Mouse (Mus musculus) c-Kit-positive CD71-positive TER-119-positive erythroid progenitor cells, embryonic 14.5 days (primary cell): Measurements from ENCODE around the gene Cbll1.

Source experiments
- DNase-seq: peaks from one replicate; pipeline ENCODE4 v3.0.0-alpha.2; 2013; ENCODE audit warnings: low spot score

Cbll1 gene

DNA sequence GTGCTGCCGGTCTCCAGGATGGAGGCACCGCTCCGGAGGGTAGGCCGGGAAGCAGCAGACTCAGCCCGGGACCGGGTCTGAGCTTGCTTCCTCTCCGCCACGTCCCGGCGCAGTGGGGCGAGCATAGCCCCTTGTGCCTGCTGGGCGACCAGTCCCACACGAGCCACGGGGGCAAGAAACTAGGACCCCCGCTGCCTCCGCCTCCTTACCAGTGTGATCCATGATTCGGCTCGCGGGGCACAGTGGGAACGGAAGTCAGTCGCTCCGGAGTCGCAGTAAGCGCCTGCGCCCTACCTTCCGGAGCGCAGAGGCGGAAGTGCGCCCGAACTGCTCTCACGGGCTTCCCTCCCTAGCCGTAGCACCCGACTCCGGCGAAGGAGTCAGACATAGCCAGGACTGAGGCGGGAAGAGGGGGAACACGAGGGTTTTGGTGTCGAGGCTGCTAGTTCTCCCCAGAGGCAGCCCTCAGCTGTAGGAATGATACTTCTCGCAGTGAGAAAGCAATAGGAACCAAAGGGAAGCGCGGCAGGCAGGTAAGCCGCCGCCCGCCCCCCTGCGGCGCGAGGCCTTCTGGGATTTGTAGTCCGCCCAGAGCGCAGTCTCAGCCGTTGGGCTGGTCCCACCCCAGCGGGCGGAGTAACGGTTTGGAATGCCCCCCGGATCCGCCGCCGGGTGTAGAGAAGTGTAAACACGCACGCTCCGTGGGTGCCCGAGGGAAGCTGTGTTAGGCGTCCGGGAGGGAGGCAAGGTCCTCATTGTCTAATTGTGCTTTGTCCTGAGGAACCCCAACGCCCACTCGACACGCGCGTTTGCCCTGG, at the start of gene Cbll1:
Cbll1 (minus strand) TSS at position 303 of the 818 bp plus-strand sequence.
- DNase-seq: peak; percentile 86

- no peak for DNase-seq
These were observed 46.6 kb upstream of the Cbll1 start for GRCm38 (mm10) chr12:31546061-31546460.

DNA sequence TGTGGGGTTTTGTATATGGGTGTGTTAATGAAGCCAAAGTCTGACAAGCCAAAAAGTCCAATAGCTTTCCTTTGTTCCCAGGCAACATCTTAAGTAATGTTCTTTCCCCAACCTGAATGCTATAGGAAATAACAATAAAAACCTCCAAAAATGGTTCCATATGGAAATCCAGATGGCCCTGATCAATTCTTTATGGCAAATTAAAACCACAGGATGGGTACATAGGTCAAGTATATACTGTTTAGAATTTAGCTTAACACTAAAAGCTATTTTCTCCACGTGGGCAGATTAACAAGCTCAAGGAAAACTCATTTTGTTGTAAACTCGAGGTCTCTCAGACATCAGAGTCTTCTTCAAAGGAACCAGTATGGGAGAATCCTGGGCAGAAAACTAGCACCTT, 45.8 kb upstream of the Cbll1 start:
- no peak for DNase-seq

- DNase-seq: no peak
These were observed 42.1 kb upstream of the Cbll1 start for GRCm38 (mm10) chr12:31541541-31541940.

DNA sequence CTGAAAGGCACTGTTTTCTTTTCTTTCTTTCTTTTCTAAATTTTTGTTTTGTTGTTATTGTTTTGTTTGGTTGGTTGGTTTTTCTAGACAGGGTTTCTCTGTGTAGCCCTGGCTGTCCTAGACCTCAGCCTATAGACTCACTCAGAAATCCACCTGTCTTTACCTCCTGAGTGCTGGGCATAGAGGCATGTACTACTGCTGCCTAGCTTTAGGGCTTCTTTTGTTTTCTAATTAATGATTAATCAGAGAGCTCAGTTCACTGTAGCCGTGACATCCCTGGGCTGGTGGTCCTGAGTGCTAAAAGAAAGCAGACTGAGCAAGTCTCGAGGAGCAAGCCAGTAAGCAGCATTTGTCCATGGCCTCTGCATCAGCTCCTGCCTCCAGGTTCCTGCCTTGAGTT, 40.4 kb upstream of the Cbll1 start:
- DNase-seq: no peak

- DNase-seq: no peak
These were observed 38.3 kb upstream of the Cbll1 start for GRCm38 (mm10) chr12:31537515-31538230.

DNA sequence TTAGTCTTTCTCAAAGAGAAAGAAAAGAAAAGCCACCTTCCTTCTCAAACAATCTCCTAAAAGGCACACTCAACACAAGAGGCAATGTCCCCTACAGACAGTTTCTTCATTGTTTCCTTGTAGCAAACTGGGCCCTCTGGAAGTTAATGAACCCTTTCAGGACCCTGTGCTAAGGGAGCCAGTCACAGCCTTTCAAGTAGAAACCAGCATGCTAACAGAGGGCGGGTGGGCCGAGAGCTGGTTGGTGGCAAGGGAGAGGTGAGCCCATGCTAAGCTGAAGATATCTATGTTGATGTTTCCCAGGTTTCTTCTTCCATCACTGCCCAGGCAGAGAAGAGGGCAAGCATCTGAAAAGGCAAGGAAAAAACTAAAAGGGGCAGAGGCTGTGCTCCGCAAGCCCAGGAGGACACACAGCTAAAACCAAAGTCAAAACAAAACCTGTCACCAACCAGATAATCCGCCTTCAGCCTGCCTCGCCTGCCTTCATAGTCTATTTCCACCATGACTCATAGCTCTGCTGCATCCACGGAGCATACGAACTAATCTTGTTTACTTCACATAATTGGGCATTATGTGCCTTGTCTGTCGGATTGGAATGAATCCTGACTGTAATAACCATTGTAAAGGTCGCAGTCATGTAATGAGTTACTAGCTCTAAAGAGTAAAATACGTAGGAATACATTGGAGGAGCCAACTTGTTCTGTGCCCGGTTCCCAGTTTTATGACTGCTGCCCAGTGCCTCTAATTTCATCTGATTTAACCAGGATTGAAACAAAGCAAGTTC, 34.8 kb upstream of the Cbll1 start:
- DNase-seq: no peak

DNA sequence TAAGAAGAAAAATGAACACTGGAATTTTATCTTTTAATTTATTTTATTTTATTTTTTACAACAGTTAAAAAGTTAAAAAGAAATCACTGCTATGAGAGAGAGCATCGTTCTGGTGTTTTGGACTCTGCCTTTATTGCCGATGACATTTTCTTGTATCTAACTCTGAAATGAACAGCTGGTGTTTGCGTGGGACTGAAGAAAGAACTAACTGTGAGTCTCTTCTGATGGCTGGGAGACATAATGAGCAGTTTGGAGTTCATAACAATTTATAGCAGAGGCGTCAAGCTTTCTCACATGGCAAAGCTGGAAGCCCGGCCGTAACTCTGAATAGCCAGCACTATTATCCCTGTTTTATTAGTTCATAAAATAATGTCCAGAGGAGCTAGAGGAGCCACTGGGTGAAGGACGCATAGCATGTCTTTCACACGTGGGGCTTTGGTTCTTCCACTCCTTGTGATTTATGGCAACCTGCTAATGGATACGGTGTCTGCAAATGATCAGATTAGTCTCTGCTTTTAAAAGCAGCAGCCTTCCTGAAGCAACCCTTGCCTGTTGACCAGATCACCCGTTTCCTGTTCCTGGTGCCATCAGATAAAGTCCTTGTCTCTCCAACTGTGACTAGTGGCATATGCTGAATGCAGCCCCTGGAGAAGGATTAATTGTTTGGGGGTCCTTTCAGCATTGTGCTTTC, 33.9 kb upstream of the Cbll1 start:
- no peak for DNase-seq

GRCm38 (mm10) chr12:31532054-31532453, 32.6 kb upstream of the Cbll1 start:
- DNase-seq: no peak

DNA sequence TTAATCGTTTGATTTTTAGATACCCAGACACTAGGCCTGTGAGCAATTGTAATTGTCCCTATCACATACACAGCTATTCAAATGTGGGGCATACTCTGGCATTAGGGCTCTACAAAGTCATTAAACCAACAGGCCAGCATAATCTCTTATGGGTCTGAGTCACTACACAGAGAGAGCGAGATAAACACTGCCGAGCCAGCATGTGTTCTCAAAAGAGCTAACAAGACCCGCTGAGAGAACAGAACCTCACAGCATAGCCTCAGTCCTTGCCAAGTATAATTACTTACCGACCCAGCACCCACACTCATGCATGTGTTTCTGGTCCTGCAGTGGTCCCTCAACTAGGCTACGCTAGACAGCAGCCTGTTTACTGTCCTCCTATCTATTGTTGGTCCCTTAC, 28.0 kb upstream of the Cbll1 start:
- no peak for DNase-seq

GRCm38 (mm10) chr12:31521371-31521770, 22.0 kb upstream of the Cbll1 start:
- DNase-seq: no peak

DNA sequence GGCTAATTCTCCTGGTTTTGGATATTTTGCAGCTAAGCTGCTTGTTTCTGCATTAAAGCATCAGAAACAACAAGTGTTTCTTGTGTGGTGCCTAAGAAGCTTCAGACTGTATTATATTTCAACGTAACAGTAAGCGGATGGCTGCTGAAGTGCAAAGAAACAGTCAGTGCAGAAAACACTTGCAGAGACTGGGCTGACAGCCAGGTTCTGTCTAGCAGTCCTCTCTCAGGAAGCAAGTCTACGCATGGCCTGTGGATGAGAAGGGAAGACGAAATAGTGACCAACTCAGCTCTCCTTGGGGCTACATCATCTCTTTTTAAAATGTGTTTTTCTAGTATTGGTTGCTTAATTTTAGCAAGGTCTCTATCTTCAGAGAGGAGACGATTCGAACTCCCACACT, 20.7 kb upstream of the Cbll1 start:
- DNase-seq: no peak

- no peak for DNase-seq
These were observed 14.5 kb upstream of the Cbll1 start for GRCm38 (mm10) chr12:31513724-31514503.

DNA sequence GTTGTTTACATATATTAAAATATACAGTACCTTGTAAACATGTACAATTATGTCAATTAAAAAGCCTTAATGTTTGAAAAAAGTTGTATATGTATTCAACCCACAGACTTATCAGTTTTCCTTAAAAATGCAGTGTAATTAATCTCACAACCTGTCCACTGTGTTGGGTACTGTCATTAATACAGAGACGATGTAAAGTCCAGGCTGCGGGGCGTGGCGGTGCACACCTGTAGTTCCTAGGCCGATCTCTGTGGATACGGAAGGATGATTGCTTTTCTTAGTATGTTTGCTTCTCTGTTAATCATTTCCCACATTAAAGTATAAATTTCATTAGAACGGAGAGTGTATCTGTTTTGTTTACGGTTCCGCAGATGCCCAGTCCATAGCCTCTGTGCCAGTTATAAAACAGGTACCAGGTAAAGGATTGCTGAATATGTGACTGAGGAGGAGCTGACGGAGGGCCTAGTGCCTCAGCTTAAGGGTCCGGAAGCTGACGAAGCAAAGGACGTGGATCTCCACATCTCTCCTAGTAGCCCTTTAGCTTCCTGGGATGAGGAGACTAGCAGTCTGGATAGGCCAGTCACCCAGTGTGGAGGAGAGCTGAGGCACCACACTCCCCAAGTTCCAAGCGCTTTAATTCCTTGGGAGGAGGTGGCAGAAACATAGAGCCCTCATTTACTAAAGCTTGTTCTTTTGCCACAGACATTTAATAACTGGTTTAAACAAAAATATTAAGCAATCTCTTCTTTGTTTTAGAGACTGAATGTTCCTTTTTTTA, 13.4 kb upstream of the Cbll1 start:
- DNase-seq: no peak

GRCm38 (mm10) chr12:31511218-31511617, 11.8 kb upstream of the Cbll1 start:
- no peak for DNase-seq

DNA sequence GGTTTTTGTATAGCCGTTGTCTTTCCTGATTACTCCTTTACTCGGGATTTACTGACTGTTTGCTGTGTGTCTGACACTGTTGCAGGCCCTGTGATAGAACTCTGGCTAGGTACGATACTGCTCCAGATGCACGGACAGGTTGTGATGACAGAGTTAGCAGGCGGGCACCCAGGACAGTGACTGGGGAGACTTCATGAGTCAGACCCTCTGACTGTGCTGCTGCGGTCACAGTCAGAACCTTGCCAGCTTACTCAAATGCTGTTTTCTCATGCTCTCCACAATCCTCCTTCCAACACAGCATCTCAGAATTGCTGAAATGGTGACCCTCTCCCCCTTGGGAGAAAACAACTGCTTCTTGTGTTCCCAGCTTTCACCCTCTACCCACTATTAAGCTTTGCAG, 9.1 kb upstream of the Cbll1 start:
- DNase-seq: no peak

DNA sequence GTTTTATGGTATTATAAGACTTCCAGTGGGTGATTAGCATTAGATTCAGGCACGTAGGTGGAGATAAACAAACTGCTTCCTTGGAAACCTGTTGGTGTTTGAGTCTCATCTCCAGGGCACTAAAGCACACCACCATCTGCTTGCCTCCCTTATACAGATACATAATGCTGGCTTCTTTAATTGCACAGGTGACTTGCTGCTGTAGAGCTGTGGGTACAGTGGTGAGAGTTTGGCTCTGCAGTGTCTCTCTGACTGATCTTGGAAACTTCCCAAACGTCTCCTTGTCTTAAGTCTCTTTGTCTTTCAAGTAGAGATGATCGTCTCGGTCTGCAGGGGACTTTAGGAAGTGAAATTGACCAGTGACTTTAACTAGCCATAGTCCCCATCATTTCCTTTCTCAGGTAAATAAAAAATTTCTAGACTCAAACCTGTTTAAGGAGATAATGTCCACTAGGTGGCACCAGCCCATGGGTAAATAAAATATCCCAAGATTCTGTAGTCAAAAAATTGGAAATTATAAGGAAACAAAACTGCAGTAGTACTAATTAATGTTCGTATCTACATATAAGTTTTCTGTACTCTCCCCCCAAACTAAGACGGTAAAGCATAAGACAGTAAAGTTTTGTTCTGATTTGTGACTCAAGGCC, 8.4 kb upstream of the Cbll1 start:
- peak; percentile 16 for DNase-seq

GRCm38 (mm10) chr12:31503211-31503610, 3.8 kb upstream of the Cbll1 start:
- DNase-seq: no peak

GRCm38 (mm10) chr12:31501266-31501665, 1.9 kb upstream of the Cbll1 start:
- no peak for DNase-seq

GRCm38 (mm10) chr12:31500196-31500595, 780 bp upstream of the Cbll1 start:
- DNase-seq: no peak
